Mouse (Mus musculus) E14TG2a.4 (cell line): ENCODE data around the gene Tubgcp6.

Experiments
- H3K27me3 ChIP-seq: 2 replicates; pipeline ENCODE4 v1.6.1; 2014; ENCODE audit warnings: low read length, control low read depth; ENCODE audit not compliant: insufficient read depth
- H3K36me3 ChIP-seq: 2 replicates; pipeline ENCODE4 v1.6.1; 2014; ENCODE audit warnings: low read length, control low read depth; ENCODE audit not compliant: insufficient read depth
- H3K4me1 ChIP-seq: replicated peaks from 2 replicates; pipeline ENCODE4 v1.6.1; 2014; ENCODE audit warnings: low read depth, low read length, control low read depth
- H3K4me3 ChIP-seq: replicated peaks from 2 replicates; pipeline ENCODE4 v1.5.1; 2014; ENCODE audit warnings: mild to moderate bottlenecking, low read length
- H3K9me3 ChIP-seq: 2 replicates; pipeline ENCODE4 v1.6.1; 2014; ENCODE audit warnings: low read length, control low read depth
- CTCF ChIP-seq: conservative IDR thresholded peaks from 2 replicates; pipeline ENCODE4 v1.5.1; 2014; ENCODE audit warnings: low read length
- NANOG ChIP-seq: IDR thresholded peaks from 2 replicates; pipeline ENCODE4 v1.6.1; 2014; ENCODE audit warnings: borderline replicate concordance, low read length, mixed read lengths
- POU5F1 ChIP-seq: IDR thresholded peaks from 2 replicates; pipeline ENCODE4 v1.6.1; 2014; ENCODE audit warnings: low read length, borderline replicate concordance

Gene Tubgcp6

DNA sequence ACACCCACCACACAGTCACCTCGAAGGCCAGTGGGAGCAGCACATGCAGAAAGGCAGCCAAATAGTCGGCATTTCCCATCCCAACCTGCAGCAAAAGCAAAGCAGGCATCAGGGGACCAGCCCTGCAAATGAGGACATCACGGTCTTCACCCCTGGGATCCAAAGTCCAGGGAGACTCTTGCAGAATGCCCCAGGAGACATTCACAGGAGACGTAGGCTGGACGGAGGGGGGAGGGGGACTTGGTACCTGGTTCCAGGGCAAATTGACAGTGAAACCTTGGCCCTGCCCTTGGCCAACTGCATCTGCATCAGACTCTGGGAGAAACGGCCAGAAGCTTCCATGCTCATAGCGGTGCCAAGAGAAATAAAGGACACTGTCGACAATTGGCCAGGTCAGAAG is 3.7 kb upstream of the Tubgcp6 start:
- Histone ChIP-seq H3K4me1 (peaks cover 47% of the 10 kb centered on the region), H3K9me3 (no peaks in the 10 kb centered on the region), H3K27me3 (peaks cover 8% of the 10 kb centered on the region; the same call in 1 of the 2 replicates), H3K36me3 (peaks cover 8% of the 10 kb centered on the region), H3K4me3 (no peak overlapping the region)
- no peak for TF ChIP-seq CTCF
- TF ChIP-seq NANOG = no peak
- no peak for TF ChIP-seq POU5F1

DNA sequence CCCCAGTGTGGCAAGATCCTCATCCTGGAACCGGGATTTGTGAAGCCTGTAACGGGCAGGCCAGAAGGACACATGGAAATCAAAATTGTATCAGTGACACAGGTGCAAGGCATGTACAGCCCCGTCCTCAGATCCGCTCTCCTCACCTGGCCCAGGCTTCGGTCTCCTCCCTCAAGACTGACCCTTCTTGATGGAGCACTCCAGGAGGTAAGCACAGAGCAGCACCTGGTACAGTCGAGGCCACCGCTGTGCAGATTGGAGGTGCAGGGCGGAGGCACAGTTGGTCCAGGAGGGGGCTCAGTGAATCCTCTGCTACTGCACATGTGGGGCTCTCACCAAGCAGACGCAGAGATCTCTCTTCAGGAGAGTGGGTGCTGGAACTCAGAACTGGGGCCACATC is 2.4 kb upstream of the Tubgcp6 start:
- Histone ChIP-seq H3K4me1 (peaks cover 60% of the 10 kb centered on the region), H3K27me3 (peaks cover 8% of the 10 kb centered on the region; the same call in 1 of the 2 replicates), H3K9me3 (no peaks in the 10 kb centered on the region), H3K4me3 (no peak overlapping the region), H3K36me3 (peaks cover 18% of the 10 kb centered on the region)
- TF ChIP-seq CTCF (no peak), NANOG (no peak), POU5F1 (no peak)

DNA sequence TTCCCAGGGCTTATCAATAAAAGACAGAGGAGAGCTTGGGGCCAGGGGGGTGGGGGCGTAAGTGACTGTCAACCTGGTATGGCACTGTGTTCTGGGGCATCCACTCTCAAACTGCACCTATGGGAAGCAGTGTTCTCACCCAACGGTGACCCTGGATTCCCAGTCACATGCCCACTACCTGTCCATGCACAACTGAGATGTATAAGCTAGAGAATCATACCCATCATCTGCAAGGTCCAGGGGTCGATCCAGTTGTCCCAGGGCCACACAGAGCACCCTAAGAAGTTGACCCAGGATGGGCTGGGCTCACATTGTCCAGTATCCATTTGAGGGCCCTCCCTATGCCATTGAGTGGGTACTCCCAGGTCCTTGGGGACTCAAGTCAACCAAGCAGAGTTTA is 1.4 kb upstream of the Tubgcp6 start:
- Histone ChIP-seq H3K27me3 (peaks cover 8% of the 10 kb centered on the region; the same call in 1 of the 2 replicates), H3K4me1 (peaks cover 70% of the 10 kb centered on the region), H3K36me3 (peaks cover 26% of the 10 kb centered on the region), H3K9me3 (no peaks in the 10 kb centered on the region), H3K4me3 (no peak overlapping the region)
- TF ChIP-seq POU5F1 (no peak), NANOG (no peak), CTCF (no peak)

DNA sequence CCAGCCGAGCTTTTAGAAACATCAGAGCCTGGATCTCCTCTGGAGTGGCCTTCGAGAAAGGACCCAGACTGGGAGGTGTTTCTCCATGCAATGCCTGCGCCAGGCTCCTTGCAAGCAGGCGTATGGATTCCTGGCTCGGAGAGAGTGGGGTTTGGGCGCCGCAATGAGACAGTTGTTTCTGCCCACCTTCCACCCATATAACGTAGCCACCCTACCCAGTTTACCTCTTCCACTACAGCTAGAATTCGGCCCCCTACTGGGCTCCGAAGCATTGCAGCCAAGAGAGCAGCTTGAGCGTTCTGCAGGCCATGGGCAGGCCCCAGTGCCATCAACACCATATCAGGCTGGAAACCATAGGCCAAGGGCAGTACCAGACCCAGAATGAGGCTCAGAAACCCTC is 683 bp upstream of the Tubgcp6 start:
- peak overlapping the region; percentile 98 for H3K4me3 ChIP-seq
- peaks cover 33% of the 10 kb centered on the region for H3K36me3 ChIP-seq
- peaks cover 64% of the 10 kb centered on the region for H3K4me1 ChIP-seq
- TF ChIP-seq CTCF = peak; percentile 21; the same call in 1 of the 2 replicates
- TF ChIP-seq POU5F1 = no peak
- H3K27me3 ChIP-seq = peaks cover 8% of the 10 kb centered on the region; the same call in 1 of the 2 replicates
- no peaks in the 10 kb centered on the region for H3K9me3 ChIP-seq

DNA sequence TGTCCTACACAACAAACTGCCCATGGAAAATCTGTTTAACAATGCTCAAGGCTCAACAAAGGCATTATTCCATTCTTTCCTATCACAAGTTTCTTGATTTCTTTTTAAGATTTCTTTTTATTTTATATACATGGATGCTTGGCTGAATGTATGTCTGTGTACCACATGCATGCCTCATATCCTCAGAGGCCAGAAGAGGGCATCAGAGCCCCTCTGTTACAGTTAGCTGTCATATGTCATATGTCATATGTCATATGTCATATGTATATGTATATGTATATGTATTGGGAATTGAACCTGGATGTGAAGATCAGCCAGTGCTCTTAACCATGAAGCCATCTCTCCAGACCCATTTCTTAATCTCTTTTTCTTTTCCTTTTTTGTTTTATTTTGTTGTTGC is 4.9 kb downstream of the Tubgcp6 start:
- no peak overlapping the region for H3K4me3 ChIP-seq
- TF ChIP-seq NANOG = no peak
- no peak for TF ChIP-seq CTCF
- TF ChIP-seq POU5F1 = no peak
- no peaks in the 10 kb centered on the region for H3K9me3 ChIP-seq
- H3K36me3 ChIP-seq = peaks cover 84% of the 10 kb centered on the region
- peaks cover 33% of the 10 kb centered on the region for H3K4me1 ChIP-seq
- no peaks in the 10 kb centered on the region for H3K27me3 ChIP-seq

DNA sequence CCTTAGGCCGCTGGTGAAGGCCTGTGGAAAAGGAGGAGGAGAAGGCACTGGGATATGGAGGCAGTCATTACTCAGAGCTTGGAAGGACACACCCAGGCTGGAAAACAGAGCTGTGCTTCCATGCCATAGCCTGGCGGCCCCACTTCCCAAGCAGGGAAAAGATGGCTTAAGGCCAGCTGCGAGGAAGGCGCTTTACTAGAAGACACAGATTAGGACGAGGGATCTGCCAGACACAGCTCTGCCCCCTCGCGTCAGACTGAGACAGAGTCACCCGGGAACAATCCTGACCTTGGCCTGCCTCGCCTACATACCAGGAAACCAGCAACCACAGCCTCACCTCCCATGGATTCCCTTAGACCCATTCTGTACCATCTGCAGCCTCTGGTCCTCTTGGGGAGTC is 12.8 kb downstream of the Tubgcp6 start:
- Histone ChIP-seq H3K4me1 (peaks cover 13% of the 10 kb centered on the region), H3K36me3 (peaks cover 98% of the 10 kb centered on the region), H3K4me3 (no peak overlapping the region), H3K9me3 (no peaks in the 10 kb centered on the region), H3K27me3 (no peaks in the 10 kb centered on the region)
- TF ChIP-seq NANOG (no peak), POU5F1 (no peak), CTCF (no peak; the same call in 1 of the 2 replicates)

DNA sequence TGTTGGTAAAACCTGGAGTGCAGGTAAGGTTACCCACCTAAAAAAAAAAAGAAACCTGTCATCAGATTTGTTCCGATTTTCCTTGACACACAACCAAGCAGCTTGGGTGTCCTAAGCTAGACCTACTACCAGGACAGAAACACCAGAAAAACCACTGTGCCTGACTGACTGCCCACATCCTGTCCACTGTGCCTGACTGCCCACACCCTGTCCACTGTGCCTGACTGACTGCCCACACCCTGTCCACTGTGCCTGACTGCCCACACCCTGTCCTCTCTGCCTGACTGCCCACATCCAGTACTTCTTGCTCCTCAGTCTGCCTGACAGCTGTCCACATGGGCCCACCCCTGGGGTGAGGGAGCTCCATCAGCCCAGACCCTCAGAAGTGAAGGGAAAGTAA is 15.9 kb downstream of the Tubgcp6 start:
- Histone ChIP-seq H3K36me3 (peaks cover 100% of the 10 kb centered on the region), H3K9me3 (no peaks in the 10 kb centered on the region), H3K4me1 (peaks cover 17% of the 10 kb centered on the region), H3K27me3 (no peaks in the 10 kb centered on the region), H3K4me3 (no peak overlapping the region)
- no peak for TF ChIP-seq CTCF
- no peak for TF ChIP-seq NANOG
- no peak for TF ChIP-seq POU5F1

DNA sequence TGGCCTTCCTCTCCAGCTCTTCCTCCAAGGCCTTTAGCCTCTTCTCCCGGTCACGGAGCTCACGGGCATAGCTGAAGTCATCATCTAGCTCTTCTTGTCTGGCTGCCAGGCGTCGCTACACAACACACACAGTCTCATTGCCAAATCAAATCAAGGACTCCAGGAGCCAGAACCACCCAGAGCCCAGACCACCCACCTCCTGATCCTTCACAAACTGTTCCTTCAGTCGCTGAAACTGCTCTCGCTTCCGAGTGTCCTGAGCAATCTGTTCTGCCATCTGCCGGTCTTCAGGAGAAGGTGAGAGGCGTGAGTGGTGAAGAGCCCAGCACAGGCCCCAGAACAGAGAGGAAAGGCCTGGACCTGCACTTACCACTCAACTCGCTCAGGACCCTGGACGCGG is 16.8 kb downstream of the Tubgcp6 start:
- no peaks in the 10 kb centered on the region for H3K9me3 ChIP-seq
- H3K4me1 ChIP-seq = peaks cover 17% of the 10 kb centered on the region
- H3K27me3 ChIP-seq = no peaks in the 10 kb centered on the region
- H3K4me3 ChIP-seq = no peak overlapping the region
- TF ChIP-seq POU5F1 (no peak), CTCF (no peak), NANOG (no peak)
- H3K36me3 ChIP-seq = peaks cover 100% of the 10 kb centered on the region

DNA sequence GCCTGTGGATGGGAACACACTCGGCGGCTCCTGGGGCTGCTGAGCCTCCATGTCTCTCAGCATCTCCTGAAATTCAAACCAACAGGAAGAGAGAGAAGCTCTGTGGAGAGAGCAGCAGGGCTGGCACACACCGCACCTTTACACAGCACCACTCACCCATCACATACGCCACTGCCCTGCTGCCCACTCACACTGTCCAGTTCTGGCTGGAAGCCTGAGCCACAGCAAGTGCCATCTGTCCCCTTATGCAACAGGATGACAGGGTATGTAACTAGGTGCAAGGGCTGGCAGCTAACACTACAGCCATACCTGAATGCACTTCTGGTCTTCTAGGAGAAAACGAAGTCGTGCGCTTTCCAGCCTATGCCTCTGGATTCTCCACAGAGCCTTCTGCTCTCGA is 18.5 kb downstream of the Tubgcp6 start:
- peaks cover 100% of the 10 kb centered on the region for H3K36me3 ChIP-seq
- H3K4me1 ChIP-seq = peaks cover 3% of the 10 kb centered on the region
- H3K4me3 ChIP-seq = no peak overlapping the region
- no peak for TF ChIP-seq CTCF
- no peak for TF ChIP-seq NANOG
- TF ChIP-seq POU5F1 = no peak
- H3K9me3 ChIP-seq = no peaks in the 10 kb centered on the region
- no peaks in the 10 kb centered on the region for H3K27me3 ChIP-seq
